Mouse (Mus musculus) intestine, postnatal 0 days (tissue): ENCODE measurements around the gene Vangl1. TPM values are rescaled to one million over a fixed set of nuclear protein-coding genes. Genes with fewer than 3 reads are reported as not detected.
A peak's percentile ranks its signal among the peaks of the same experiment; 100 is the strongest.

Experiments
- ATAC-seq: fragments of 200-750 bp; cut with Nextera tagmentation; 2 replicates; pipeline ENCODE4 v1.8.0; 2017; ENCODE audit warnings: mild to moderate bottlenecking, moderate TSS enrichment, moderate library complexity
- H3K27ac ChIP-seq: fragments of 300-500 bp; sonication (generic); 2 replicates; pipeline ENCODE4 v1.5.1; 2014; ENCODE audit warnings: mild to moderate bottlenecking, low read depth, low read length, moderate library complexity
- H3K27me3 ChIP-seq: fragments of 300-500 bp; sonication (generic); replicated peaks from 2 replicates; pipeline ENCODE4 v1.6.1; 2014; ENCODE audit warnings: low read length, mixed read lengths; ENCODE audit not compliant: control insufficient read depth, insufficient read depth
- H3K36me3 ChIP-seq: fragments of 300-500 bp; sonication (generic); 2 replicates; pipeline ENCODE4 v1.6.1; 2014; ENCODE audit warnings: mild to moderate bottlenecking, moderate library complexity; ENCODE audit not compliant: control insufficient read depth, insufficient read depth
- H3K4me1 ChIP-seq: fragments of 300-500 bp; sonication (generic); replicated peaks from 2 replicates; pipeline ENCODE4 v1.6.1; 2014; ENCODE audit warnings: antibody characterized with exemption, low read length, mixed read lengths; ENCODE audit not compliant: control insufficient read depth, insufficient read depth
- H3K4me2 ChIP-seq: fragments of 300-500 bp; sonication (generic); replicated peaks from 2 replicates; pipeline ENCODE4 v1.6.1; 2014; ENCODE audit warnings: low read depth, mild to moderate bottlenecking, moderate library complexity
- H3K4me3 ChIP-seq: fragments of 300-500 bp; sonication (generic); 2 replicates; pipeline ENCODE4 v1.5.1; 2014; ENCODE audit warnings: low read depth, low read length
- H3K9ac ChIP-seq: fragments of 300-500 bp; sonication (generic); 2 replicates; pipeline ENCODE4 v1.6.1; 2014; ENCODE audit warnings: mild to moderate bottlenecking, low read depth, low read length
- H3K9me3 ChIP-seq: fragments of 300-500 bp; sonication (generic); 2 replicates; pipeline ENCODE4 v1.6.1; 2016; ENCODE audit warnings: mixed run types; ENCODE audit not compliant: control insufficient read depth
- CTCF ChIP-seq: sonication (generic); IDR thresholded peaks from 2 replicates; pipeline ENCODE4 v1.5.1; 2016; ENCODE audit warnings: low read depth, mild to moderate bottlenecking, control low read depth, antibody characterized with exemption, moderate library complexity
- WGBS: fragments of 180-500 bp; shearing (Covaris S2); extraction: QIAGEN DNeasy Blood & Tissue Kit; methylation state at CpG from one replicate; pipeline ENCODE4 v1.1.7; 2014; 5-methylcytosine and 5-hydroxymethylcytosine counted together
- polyA plus RNA-seq: library from polyadenylated mRNA; unstranded; fragments of >200 nt; fragmentation: Nextera tagmentation; extraction: Ambion mirVana; gene quantifications from 2 replicates; pipeline ENCODE4 v1.2.1, GENCODE M21; 2015

The Vangl1 gene
- polyA plus RNA-seq, 1 experiment from 2014 or later: 7.2 TPM

DNA sequence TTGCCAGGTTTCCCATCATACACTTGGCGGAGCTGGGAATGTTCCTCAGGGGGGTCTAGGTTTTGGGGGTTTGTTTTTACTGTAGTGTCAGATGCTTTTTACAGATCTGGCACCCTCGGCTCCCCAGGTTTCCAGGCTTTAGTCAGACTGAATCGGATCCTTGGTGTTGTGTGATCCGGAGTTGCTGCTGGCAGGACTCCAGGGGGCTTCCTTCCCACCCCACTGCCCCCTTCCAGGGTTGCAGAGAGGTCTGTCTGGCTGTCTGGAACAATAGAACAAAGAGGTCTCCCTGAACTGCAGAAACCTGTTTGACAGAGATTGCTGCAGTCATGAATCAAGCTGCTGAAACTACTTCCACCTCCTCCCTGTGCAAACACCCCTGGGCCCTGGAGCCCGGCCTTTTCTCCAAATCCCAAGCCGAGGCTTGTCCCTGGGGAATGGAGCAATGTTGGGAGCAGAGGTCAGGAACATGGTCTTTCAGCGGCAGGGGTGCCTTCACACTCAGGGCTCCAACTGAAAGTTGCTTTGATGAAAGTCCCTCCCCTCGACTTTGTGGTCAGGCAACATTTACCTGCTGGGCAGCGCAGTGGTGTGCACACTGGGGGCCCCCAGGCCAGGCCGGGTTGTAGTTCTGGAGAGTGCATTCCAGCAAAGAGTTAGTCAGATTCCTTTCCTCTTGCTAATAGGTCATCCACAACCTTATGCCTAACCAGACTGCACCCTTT lies 68.9 kb downstream of the Vangl1 start:
- H3K9ac ChIP-seq: no peak overlapping the region
- no peak overlapping the region for H3K4me3 ChIP-seq
- peak; percentile 61 for ATAC-seq
- no peaks in the 10 kb centered on the region for H3K27me3 ChIP-seq
- H3K36me3 ChIP-seq: no peaks in the 10 kb centered on the region; the same call in 1 of the 2 replicates
- no peaks in the 10 kb centered on the region for H3K4me1 ChIP-seq
- 17% methylated on average over 10 of the region's 10 CpGs for WGBS
- no peak overlapping the region for H3K27ac ChIP-seq
- no peak for TF ChIP-seq CTCF
- H3K9me3 ChIP-seq: no peaks in the 10 kb centered on the region
- no peak overlapping the region for H3K4me2 ChIP-seq

DNA sequence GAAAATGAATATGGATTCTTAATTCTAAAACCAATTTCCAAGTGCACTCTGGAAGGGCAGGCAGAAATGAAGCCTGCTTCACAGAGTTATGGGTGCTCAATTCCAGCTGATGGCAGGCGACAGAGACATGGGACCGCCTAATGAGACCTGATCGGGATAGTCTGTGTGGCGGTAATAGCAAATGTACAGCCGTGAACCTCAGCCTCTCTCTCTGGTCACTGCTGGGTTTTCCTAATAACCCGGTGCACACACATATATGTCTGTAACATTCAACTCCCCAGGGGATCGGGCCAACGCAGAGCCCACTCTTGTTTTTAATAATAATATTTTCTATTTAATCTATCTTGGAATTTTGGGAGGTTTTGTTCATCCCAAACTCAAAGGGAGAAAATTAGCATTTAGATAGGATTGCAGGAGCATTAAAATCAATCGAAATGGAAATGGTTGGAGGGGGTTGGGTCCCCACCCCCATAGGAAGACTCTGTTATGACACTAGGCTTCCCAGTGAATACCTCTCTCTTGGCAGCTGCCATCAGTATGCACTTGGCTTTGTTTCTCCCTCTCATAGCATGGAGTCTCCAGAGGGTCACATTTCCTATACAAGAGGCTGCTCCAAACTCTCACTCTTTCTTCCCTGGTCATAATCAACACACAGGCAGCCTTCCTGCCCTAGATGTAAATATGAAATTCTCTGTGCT lies 72.7 kb downstream of the Vangl1 start:
- no peak for TF ChIP-seq CTCF

DNA sequence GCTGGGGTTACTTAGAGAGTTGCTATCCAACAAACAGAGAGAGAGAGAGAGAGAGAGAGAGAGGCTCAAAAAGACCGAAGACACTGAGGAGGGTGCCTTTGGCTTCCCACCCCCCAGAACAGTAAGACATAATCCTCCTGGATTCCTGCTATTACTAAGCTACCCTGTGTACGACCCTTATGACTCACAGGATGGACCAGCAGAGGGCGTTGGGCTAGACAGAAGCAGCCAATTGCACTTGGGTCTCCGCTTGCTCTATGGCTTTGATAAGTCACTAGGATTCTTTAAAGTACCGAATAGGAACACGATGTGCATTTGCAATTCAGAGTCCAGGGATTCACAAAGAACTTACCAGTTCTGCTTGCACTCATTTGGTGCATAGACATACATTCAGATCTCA lies 74.0 kb downstream of the Vangl1 start:
- Histone ChIP-seq H3K9ac (no peak overlapping the region), H3K36me3 (no peaks in the 10 kb centered on the region), H3K27ac (no peak overlapping the region), H3K27me3 (no peaks in the 10 kb centered on the region), H3K4me1 (no peaks in the 10 kb centered on the region), H3K4me3 (no peak overlapping the region), H3K9me3 (no peaks in the 10 kb centered on the region), H3K4me2 (no peak overlapping the region)
- no peak for ATAC-seq
- WGBS: 72% methylated on average over 6 of the region's 6 CpGs
- TF ChIP-seq CTCF: peak; percentile 42

More for the DNA sequence above, 72.7 kb downstream of the Vangl1 start:
- no peaks in the 10 kb centered on the region; the same call in 1 of the 2 replicates for H3K36me3 ChIP-seq
- no peak overlapping the region for H3K27ac ChIP-seq
- no peak overlapping the region for H3K4me3 ChIP-seq
- H3K9ac ChIP-seq: no peak overlapping the region
- H3K4me2 ChIP-seq: no peak overlapping the region
- WGBS: 93% methylated on average over 9 of the region's 9 CpGs
- H3K4me1 ChIP-seq: no peaks in the 10 kb centered on the region
- ATAC-seq: no peak
- H3K9me3 ChIP-seq: no peaks in the 10 kb centered on the region
- H3K27me3 ChIP-seq: no peaks in the 10 kb centered on the region

DNA sequence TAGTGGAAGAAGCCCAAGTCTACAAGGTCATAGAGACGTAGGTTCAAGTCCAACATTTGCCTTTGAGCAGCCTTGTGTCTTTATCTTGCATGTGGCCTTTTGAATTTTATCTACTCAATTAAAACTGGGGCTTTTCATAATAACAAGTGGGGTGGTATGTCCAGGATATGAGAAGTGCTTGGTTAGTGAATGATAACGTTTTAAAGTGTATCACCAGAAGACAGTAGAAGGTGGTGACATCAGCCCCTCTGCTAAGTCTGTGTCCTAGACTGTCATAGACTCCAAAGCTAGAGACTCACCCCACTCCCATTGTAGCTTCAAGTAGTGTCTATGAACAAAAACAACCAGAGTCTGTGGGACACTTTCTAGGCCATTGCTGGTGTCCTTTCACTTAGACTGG lies 76.3 kb downstream of the Vangl1 start:
- H3K27me3 ChIP-seq: no peaks in the 10 kb centered on the region
- H3K27ac ChIP-seq: no peak overlapping the region
- H3K4me2 ChIP-seq: no peak overlapping the region
- no peaks in the 10 kb centered on the region for H3K4me1 ChIP-seq
- H3K4me3 ChIP-seq: no peak overlapping the region
- no peaks in the 10 kb centered on the region for H3K9me3 ChIP-seq
- no peaks in the 10 kb centered on the region for H3K36me3 ChIP-seq
- 82% methylated on average over 2 of the region's 2 CpGs for WGBS
- no peak overlapping the region for H3K9ac ChIP-seq
- no peak for ATAC-seq
- TF ChIP-seq CTCF: no peak

DNA sequence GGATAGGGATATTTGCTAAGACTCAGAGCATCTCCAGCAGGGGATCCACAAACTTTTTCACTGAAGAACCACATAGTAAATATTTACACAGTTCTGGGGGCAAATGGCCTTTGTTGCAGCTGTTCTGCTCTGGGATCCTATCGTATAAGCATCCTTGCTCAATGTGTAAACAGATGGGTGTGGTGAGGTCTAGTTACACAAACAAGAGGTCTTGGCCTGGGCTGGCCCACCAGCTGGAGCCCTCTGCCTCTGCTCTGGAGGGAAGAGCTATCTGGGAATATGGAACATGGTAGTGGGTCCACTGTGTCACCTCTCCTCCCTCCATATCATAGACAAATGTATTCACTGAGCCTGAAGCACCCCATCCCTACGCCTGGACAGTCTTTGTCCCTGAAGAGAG lies 77.4 kb downstream of the Vangl1 start:
- WGBS: 51% methylated on average over 2 of the region's 2 CpGs
- Histone ChIP-seq H3K27ac (no peak overlapping the region), H3K9ac (no peak overlapping the region), H3K4me2 (no peak overlapping the region), H3K27me3 (no peaks in the 10 kb centered on the region), H3K4me3 (no peak overlapping the region), H3K36me3 (no peaks in the 10 kb centered on the region), H3K4me1 (no peaks in the 10 kb centered on the region), H3K9me3 (no peaks in the 10 kb centered on the region)
- no peak for ATAC-seq
- no peak for TF ChIP-seq CTCF

DNA sequence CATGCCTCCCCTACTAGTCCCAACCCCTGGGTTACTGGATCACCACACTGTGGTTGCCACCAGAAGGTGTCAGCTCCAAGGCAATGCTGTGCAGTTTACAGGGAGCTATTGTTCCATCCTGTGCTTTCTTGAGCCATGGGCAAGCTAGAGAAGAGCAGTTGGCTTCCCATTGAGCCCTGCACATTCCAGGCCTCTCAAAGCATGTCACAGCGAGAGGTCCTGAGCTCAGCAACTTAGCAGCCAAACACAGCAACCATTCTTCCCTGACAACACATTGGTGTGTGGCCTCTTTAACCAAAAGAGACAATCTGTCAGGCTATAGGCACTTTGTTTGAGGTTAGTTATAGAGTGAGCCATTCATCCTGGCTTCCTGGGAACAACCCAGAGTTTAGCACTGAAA lies 78.9 kb downstream of the Vangl1 start:
- H3K4me3 ChIP-seq: no peak overlapping the region
- H3K27me3 ChIP-seq: no peaks in the 10 kb centered on the region
- H3K4me2 ChIP-seq: no peak overlapping the region
- no peaks in the 10 kb centered on the region for H3K9me3 ChIP-seq
- H3K27ac ChIP-seq: no peak overlapping the region
- no peaks in the 10 kb centered on the region for H3K4me1 ChIP-seq
- TF ChIP-seq CTCF: no peak
- H3K36me3 ChIP-seq: no peaks in the 10 kb centered on the region
- no peak overlapping the region for H3K9ac ChIP-seq
- ATAC-seq: no peak
- 74% methylated on average over 1 of the region's 1 CpGs for WGBS
